Mouse (Mus musculus): Measurements from ENCODE around the gene Pde4b. TPM values are rescaled to one million over a fixed set of nuclear protein-coding genes. Genes with fewer than 3 reads are reported as not detected.

Pde4b gene
- total RNA-seq, 1 experiment = 1.4 TPM

DNA sequence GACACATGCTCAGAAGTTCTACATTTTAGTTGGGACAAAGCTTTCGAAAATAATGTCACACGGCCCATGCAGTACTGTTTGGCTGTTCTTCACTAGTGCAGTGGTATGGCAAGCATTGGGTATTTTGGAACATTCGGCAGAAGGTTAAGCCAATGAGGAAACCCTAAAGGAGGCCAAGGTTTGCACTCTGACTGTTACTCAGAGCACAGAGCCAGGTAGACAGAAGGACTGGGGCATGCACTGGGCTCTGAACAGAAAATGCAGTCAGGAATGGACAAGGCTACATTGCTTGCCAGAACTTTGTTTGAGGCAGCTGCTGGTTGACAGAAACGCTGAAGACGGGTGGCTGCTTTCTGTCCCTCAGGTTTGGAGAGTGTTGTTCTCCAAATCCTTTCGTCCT, 19.4 kb downstream of the Pde4b start:
- in situ Hi-C loops (cut with MboI; ENCODE audit: low sequenced_read_pairs in 2 of 2, unreplicated experiment in 2 of 2) = no loop called here
- no peak for DNase-seq (ENCODE audit: low read depth, low spot score)
- Histone ChIP-seq H3K9ac (ENCODE audit: insufficient read depth, low read depth, low read length, poor library complexity, severe bottlenecking) (no peak overlapping the region), H3K36me3 (ENCODE audit: control insufficient read depth, insufficient read depth, low read length, poor library complexity, severe bottlenecking) (no peaks in the 10 kb centered on the region), H3K27ac (ENCODE audit: insufficient read depth, low read depth, low read length, poor library complexity, severe bottlenecking) (no peak overlapping the region), H3K9me3 (ENCODE audit: control insufficient read depth, insufficient read depth, low read depth, low read length) (no peaks in the 10 kb centered on the region), H3K4me1 (ENCODE audit: control insufficient read depth in 2 of 2, insufficient read depth in 2 of 2, low read length in 2 of 2, poor library complexity in 1 of 2) (no peaks in the 10 kb centered on the region), H3K4me3 (ENCODE audit: insufficient read depth in 1 of 2, low read depth in 1 of 2, low read length in 2 of 2, poor library complexity in 1 of 2, severe bottlenecking in 1 of 2) (no peak overlapping the region)
- TF ChIP-seq ZC3H11A (IDR thresholded peaks at IDR 0.05; ENCODE audit: borderline replicate concordance, low read depth, low read length) (no peak), HCFC1 (IDR thresholded peaks at IDR 0.05; ENCODE audit: borderline replicate concordance, insufficient read depth, low read length) (no peak), ZNF384 (IDR thresholded peaks at IDR 0.05; ENCODE audit: low read depth, low read length) (no peak), CHD2 (IDR thresholded peaks at IDR 0.05; ENCODE audit: low read depth, low read length) (no peak), MAFK (IDR thresholded peaks at IDR 0.05; ENCODE audit: insufficient read depth, low read depth, low read length) (no peak)

DNA sequence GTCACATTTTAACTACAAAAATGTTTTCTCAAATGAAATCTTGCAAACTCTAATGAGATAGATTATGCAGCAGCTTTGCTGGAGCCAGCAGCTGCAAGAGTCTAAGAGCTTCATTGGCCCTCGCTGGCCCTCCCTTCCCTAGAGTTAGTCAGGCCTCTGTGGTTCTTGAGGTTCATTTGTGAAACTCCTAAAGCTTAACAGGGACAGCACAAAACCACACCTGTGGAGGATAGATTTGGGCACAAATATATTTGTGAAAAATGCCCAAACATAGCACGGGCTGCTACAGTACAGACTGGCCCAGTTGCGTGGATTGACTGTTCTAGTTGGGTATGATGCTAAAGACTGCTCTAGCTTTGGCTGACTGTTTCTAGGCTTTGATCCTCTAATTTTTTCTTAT, 32.1 kb downstream of the Pde4b start:
- H3K9ac ChIP-seq (ENCODE audit: insufficient read depth, low read depth, low read length, poor library complexity, severe bottlenecking) = no peak overlapping the region
- H3K4me3 ChIP-seq (ENCODE audit: insufficient read depth in 1 of 2, low read depth in 1 of 2, low read length in 2 of 2, poor library complexity in 1 of 2, severe bottlenecking in 1 of 2) = no peak overlapping the region
- in situ Hi-C loops (cut with MboI; ENCODE audit: low sequenced_read_pairs in 2 of 2, unreplicated experiment in 2 of 2) = no loop called here
- H3K9me3 ChIP-seq (ENCODE audit: control insufficient read depth, insufficient read depth, low read depth, low read length) = no peaks in the 10 kb centered on the region
- TF ChIP-seq ZNF384 (IDR thresholded peaks at IDR 0.05; ENCODE audit: low read depth, low read length) (no peak), MAFK (IDR thresholded peaks at IDR 0.05; ENCODE audit: insufficient read depth, low read depth, low read length) (no peak), HCFC1 (IDR thresholded peaks at IDR 0.05; ENCODE audit: borderline replicate concordance, insufficient read depth, low read length) (no peak), CHD2 (IDR thresholded peaks at IDR 0.05; ENCODE audit: low read depth, low read length) (no peak), ZC3H11A (IDR thresholded peaks at IDR 0.05; ENCODE audit: borderline replicate concordance, low read depth, low read length) (no peak)
- H3K4me1 ChIP-seq (ENCODE audit: control insufficient read depth in 2 of 2, insufficient read depth in 2 of 2, low read length in 2 of 2, poor library complexity in 1 of 2) = no peaks in the 10 kb centered on the region
- no peak for DNase-seq (ENCODE audit: low read depth, low spot score)
- no peak overlapping the region for H3K27ac ChIP-seq (ENCODE audit: insufficient read depth, low read depth, low read length, poor library complexity, severe bottlenecking)
- no peaks in the 10 kb centered on the region for H3K36me3 ChIP-seq (ENCODE audit: control insufficient read depth, insufficient read depth, low read length, poor library complexity, severe bottlenecking)

DNA sequence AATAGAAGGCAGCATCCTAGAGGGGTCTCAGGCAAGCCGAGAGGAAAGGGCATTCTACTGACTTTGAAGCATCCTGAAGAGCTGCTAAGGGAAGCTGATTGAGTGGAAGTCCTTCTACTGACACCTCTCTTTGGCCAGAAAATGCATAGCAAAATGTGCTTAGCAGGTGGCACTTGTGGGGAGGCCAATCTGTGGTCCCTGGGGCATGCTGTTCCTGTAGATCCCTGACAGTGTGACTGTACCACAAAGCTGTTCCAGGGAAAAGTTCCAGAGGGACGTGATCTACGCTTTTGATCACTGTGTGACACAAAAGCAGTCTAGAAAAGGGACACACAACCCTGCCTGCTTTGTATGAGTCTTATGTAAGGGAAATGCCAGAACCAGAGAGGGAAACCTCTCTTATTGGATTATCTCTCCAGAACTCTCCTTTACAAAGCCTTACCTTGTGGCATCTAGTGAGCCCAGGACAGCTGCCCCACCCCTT, 49.1 kb downstream of the Pde4b start:
- Histone ChIP-seq H3K9ac (ENCODE audit: insufficient read depth, low read depth, low read length, poor library complexity, severe bottlenecking) (no peak overlapping the region), H3K36me3 (ENCODE audit: control insufficient read depth, insufficient read depth, low read length, poor library complexity, severe bottlenecking) (no peaks in the 10 kb centered on the region), H3K27ac (ENCODE audit: insufficient read depth, low read depth, low read length, poor library complexity, severe bottlenecking) (no peak overlapping the region), H3K9me3 (ENCODE audit: control insufficient read depth, insufficient read depth, low read depth, low read length) (no peaks in the 10 kb centered on the region), H3K4me1 (ENCODE audit: control insufficient read depth in 2 of 2, insufficient read depth in 2 of 2, low read length in 2 of 2, poor library complexity in 1 of 2) (no peaks in the 10 kb centered on the region), H3K4me3 (ENCODE audit: insufficient read depth in 1 of 2, low read depth in 1 of 2, low read length in 2 of 2, poor library complexity in 1 of 2, severe bottlenecking in 1 of 2) (no peak overlapping the region)
- no peak for TF ChIP-seq ZNF384 (IDR thresholded peaks at IDR 0.05; ENCODE audit: low read depth, low read length)
- no peak for TF ChIP-seq ZC3H11A (IDR thresholded peaks at IDR 0.05; ENCODE audit: borderline replicate concordance, low read depth, low read length)
- no peak for TF ChIP-seq MAFK (IDR thresholded peaks at IDR 0.05; ENCODE audit: insufficient read depth, low read depth, low read length)
- TF ChIP-seq HCFC1 (IDR thresholded peaks at IDR 0.05; ENCODE audit: borderline replicate concordance, insufficient read depth, low read length) = no peak
- DNase-seq (ENCODE audit: low read depth, low spot score) = no peak
- in situ Hi-C loops (cut with MboI; ENCODE audit: low sequenced_read_pairs in 2 of 2, unreplicated experiment in 2 of 2) = no loop called here

DNA sequence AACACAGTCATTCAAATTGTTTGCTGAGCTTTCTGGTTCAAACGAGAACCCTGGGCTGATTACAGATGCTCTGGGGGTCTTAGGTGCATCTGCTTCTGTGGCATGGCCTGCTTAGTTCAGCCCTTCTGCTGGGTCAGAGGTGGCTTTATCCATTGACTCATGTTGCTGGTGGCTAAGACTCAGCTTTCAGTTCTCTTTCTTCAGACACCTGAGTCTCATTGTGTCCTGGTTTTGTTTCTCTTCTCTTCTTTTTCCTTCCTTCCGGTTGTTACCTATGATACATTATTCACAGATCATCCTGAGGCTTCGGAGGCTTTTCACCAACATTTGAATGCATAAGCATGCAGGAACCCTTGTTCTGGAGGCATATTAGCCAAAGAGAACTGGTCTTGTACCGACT, 51.0 kb downstream of the Pde4b start:
- H3K27ac ChIP-seq (ENCODE audit: insufficient read depth, low read depth, low read length, poor library complexity, severe bottlenecking) = no peak overlapping the region
- no peak for TF ChIP-seq MAFK (IDR thresholded peaks at IDR 0.05; ENCODE audit: insufficient read depth, low read depth, low read length)
- TF ChIP-seq CHD2 (IDR thresholded peaks at IDR 0.05; ENCODE audit: low read depth, low read length) = no peak
- TF ChIP-seq HCFC1 (IDR thresholded peaks at IDR 0.05; ENCODE audit: borderline replicate concordance, insufficient read depth, low read length) = no peak
- no peak for TF ChIP-seq ZC3H11A (IDR thresholded peaks at IDR 0.05; ENCODE audit: borderline replicate concordance, low read depth, low read length)
- no peak for TF ChIP-seq ZNF384 (IDR thresholded peaks at IDR 0.05; ENCODE audit: low read depth, low read length)
- H3K9ac ChIP-seq (ENCODE audit: insufficient read depth, low read depth, low read length, poor library complexity, severe bottlenecking) = no peak overlapping the region
- no peaks in the 10 kb centered on the region for H3K36me3 ChIP-seq (ENCODE audit: control insufficient read depth, insufficient read depth, low read length, poor library complexity, severe bottlenecking)
- in situ Hi-C loops (cut with MboI; ENCODE audit: low sequenced_read_pairs in 2 of 2, unreplicated experiment in 2 of 2) = no loop called here
- H3K9me3 ChIP-seq (ENCODE audit: control insufficient read depth, insufficient read depth, low read depth, low read length) = no peaks in the 10 kb centered on the region
- no peak for DNase-seq (ENCODE audit: low read depth, low spot score)
- no peaks in the 10 kb centered on the region for H3K4me1 ChIP-seq (ENCODE audit: control insufficient read depth in 2 of 2, insufficient read depth in 2 of 2, low read length in 2 of 2, poor library complexity in 1 of 2)
- H3K4me3 ChIP-seq (ENCODE audit: insufficient read depth in 1 of 2, low read depth in 1 of 2, low read length in 2 of 2, poor library complexity in 1 of 2, severe bottlenecking in 1 of 2) = no peak overlapping the region

DNA sequence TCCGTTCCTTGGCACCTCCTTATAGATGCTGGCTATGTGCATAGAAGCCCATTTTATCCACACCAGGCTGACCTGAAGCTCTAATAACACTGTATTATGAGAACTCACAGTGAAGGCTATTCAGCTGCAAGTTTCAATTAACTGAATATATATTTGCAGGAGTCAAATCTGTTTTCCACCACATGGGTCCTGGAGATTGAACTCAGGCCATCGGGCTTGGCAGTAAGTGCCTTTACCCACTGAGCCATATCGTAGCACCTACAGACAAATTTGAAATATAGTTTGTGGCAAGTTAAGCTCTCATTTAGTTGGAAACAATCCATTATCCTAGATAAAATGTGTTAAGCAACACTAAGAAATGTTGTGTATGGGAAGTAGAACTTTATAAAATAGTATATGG, 53.9 kb downstream of the Pde4b start:
- no peaks in the 10 kb centered on the region for H3K36me3 ChIP-seq (ENCODE audit: control insufficient read depth, insufficient read depth, low read length, poor library complexity, severe bottlenecking)
- in situ Hi-C loops (cut with MboI; ENCODE audit: low sequenced_read_pairs in 2 of 2, unreplicated experiment in 2 of 2) = no loop called here
- DNase-seq (ENCODE audit: low read depth, low spot score) = no peak
- H3K4me1 ChIP-seq (ENCODE audit: control insufficient read depth in 2 of 2, insufficient read depth in 2 of 2, low read length in 2 of 2, poor library complexity in 1 of 2) = no peaks in the 10 kb centered on the region
- H3K4me3 ChIP-seq (ENCODE audit: insufficient read depth in 1 of 2, low read depth in 1 of 2, low read length in 2 of 2, poor library complexity in 1 of 2, severe bottlenecking in 1 of 2) = no peak overlapping the region
- no peak overlapping the region for H3K27ac ChIP-seq (ENCODE audit: insufficient read depth, low read depth, low read length, poor library complexity, severe bottlenecking)
- TF ChIP-seq ZC3H11A (IDR thresholded peaks at IDR 0.05; ENCODE audit: borderline replicate concordance, low read depth, low read length) (no peak), MAFK (IDR thresholded peaks at IDR 0.05; ENCODE audit: insufficient read depth, low read depth, low read length) (no peak), ZNF384 (IDR thresholded peaks at IDR 0.05; ENCODE audit: low read depth, low read length) (no peak)
- H3K9me3 ChIP-seq (ENCODE audit: control insufficient read depth, insufficient read depth, low read depth, low read length) = no peaks in the 10 kb centered on the region
- H3K9ac ChIP-seq (ENCODE audit: insufficient read depth, low read depth, low read length, poor library complexity, severe bottlenecking) = no peak overlapping the region
